Mouse (Mus musculus): Measurements from ENCODE around the gene Trpm1. TPM values are rescaled to one million over a fixed set of nuclear protein-coding genes. Genes with fewer than 3 reads are reported as not detected.

Trpm1 gene
- polyA plus RNA-seq, 1 experiment = 1.7 TPM

- H3K27me3 ChIP-seq (ENCODE audit: control insufficient read depth, insufficient read depth, low read length) = peaks cover 3% of the 10 kb centered on the region; the same call in 1 of the 2 replicates
- TF ChIP-seq CTCF (IDR thresholded peaks at IDR 0.05; ENCODE audit: borderline replicate concordance, control insufficient read depth, extremely low read depth, insufficient read depth, low read length, poor library complexity) = no peak
- TF ChIP-seq POLR2A (IDR thresholded peaks at IDR 0.05; ENCODE audit: control insufficient read depth, extremely low read depth, insufficient read depth, low read length, poor library complexity) = no peak
- 95% methylated on average over 4 of the region's 4 CpGs for WGBS
- no peak for DNase-seq
- H3K36me3 ChIP-seq (ENCODE audit: control insufficient read depth, insufficient read depth, low read length) = no peaks in the 10 kb centered on the region
- no peaks in the 10 kb centered on the region for H3K4me1 ChIP-seq (replicated peaks; ENCODE audit: control insufficient read depth, insufficient read depth, low read length)
- H3K4me3 ChIP-seq (ENCODE audit: control insufficient read depth, insufficient read depth, low read length) = no peak overlapping the region
- no peak overlapping the region for H3K27ac ChIP-seq (ENCODE audit: control insufficient read depth, insufficient read depth, low read length)
These were observed 113.0 kb downstream of the Trpm1 start for GRCm38 (mm10) chr7:64266587-64266986.

GRCm38 (mm10) chr7:64271926-64272325, 118.3 kb downstream of the Trpm1 start:
- Histone ChIP-seq H3K4me3 (ENCODE audit: control insufficient read depth, insufficient read depth, low read length) (no peak overlapping the region), H3K4me1 (replicated peaks; ENCODE audit: control insufficient read depth, insufficient read depth, low read length) (no peaks in the 10 kb centered on the region), H3K27me3 (ENCODE audit: control insufficient read depth, insufficient read depth, low read length) (peaks cover 3% of the 10 kb centered on the region; the same call in 1 of the 2 replicates), H3K27ac (ENCODE audit: control insufficient read depth, insufficient read depth, low read length) (no peak overlapping the region), H3K36me3 (ENCODE audit: control insufficient read depth, insufficient read depth, low read length) (no peaks in the 10 kb centered on the region)
- TF ChIP-seq CTCF (IDR thresholded peaks at IDR 0.05; ENCODE audit: borderline replicate concordance, control insufficient read depth, extremely low read depth, insufficient read depth, low read length, poor library complexity) (no peak), POLR2A (IDR thresholded peaks at IDR 0.05; ENCODE audit: control insufficient read depth, extremely low read depth, insufficient read depth, low read length, poor library complexity) (no peak)
- 69% methylated on average over 4 of the region's 4 CpGs for whole genome bisulfite sequencing
- DNase-seq = no peak

- H3K4me1 ChIP-seq (replicated peaks; ENCODE audit: control insufficient read depth, insufficient read depth, low read length) = no peaks in the 10 kb centered on the region
- no peak for DNase-seq
- H3K27me3 ChIP-seq (ENCODE audit: control insufficient read depth, insufficient read depth, low read length) = no peaks in the 10 kb centered on the region
- H3K27ac ChIP-seq (ENCODE audit: control insufficient read depth, insufficient read depth, low read length) = no peak overlapping the region
- 92% methylated on average over 4 of the region's 4 CpGs for WGBS
- H3K4me3 ChIP-seq (ENCODE audit: control insufficient read depth, insufficient read depth, low read length) = no peak overlapping the region
- H3K36me3 ChIP-seq (ENCODE audit: control insufficient read depth, insufficient read depth, low read length) = no peaks in the 10 kb centered on the region
- TF ChIP-seq CTCF (IDR thresholded peaks at IDR 0.05; ENCODE audit: borderline replicate concordance, control insufficient read depth, extremely low read depth, insufficient read depth, low read length, poor library complexity) = no peak
- no peak for TF ChIP-seq POLR2A (IDR thresholded peaks at IDR 0.05; ENCODE audit: control insufficient read depth, extremely low read depth, insufficient read depth, low read length, poor library complexity)
These were observed 121.9 kb downstream of the Trpm1 start for GRCm38 (mm10) chr7:64275518-64275917.

- no peaks in the 10 kb centered on the region for H3K36me3 ChIP-seq (ENCODE audit: control insufficient read depth, insufficient read depth, low read length)
- H3K4me1 ChIP-seq (replicated peaks; ENCODE audit: control insufficient read depth, insufficient read depth, low read length) = no peaks in the 10 kb centered on the region
- no peak for DNase-seq
- H3K4me3 ChIP-seq (ENCODE audit: control insufficient read depth, insufficient read depth, low read length) = no peak overlapping the region
- no peaks in the 10 kb centered on the region for H3K27me3 ChIP-seq (ENCODE audit: control insufficient read depth, insufficient read depth, low read length)
- 59% methylated on average over 6 of the region's 6 CpGs for WGBS
- no peak for TF ChIP-seq POLR2A (IDR thresholded peaks at IDR 0.05; ENCODE audit: control insufficient read depth, extremely low read depth, insufficient read depth, low read length, poor library complexity)
- TF ChIP-seq CTCF (IDR thresholded peaks at IDR 0.05; ENCODE audit: borderline replicate concordance, control insufficient read depth, extremely low read depth, insufficient read depth, low read length, poor library complexity) = no peak
- H3K27ac ChIP-seq (ENCODE audit: control insufficient read depth, insufficient read depth, low read length) = no peak overlapping the region
These were observed 123.3 kb downstream of the Trpm1 start for GRCm38 (mm10) chr7:64276921-64277320.

GRCm38 (mm10) chr7:64278526-64278925, 124.9 kb downstream of the Trpm1 start:
- Histone ChIP-seq H3K27ac (ENCODE audit: control insufficient read depth, insufficient read depth, low read length) (no peak overlapping the region), H3K4me1 (replicated peaks; ENCODE audit: control insufficient read depth, insufficient read depth, low read length) (no peaks in the 10 kb centered on the region), H3K36me3 (ENCODE audit: control insufficient read depth, insufficient read depth, low read length) (no peaks in the 10 kb centered on the region), H3K4me3 (ENCODE audit: control insufficient read depth, insufficient read depth, low read length) (no peak overlapping the region), H3K27me3 (ENCODE audit: control insufficient read depth, insufficient read depth, low read length) (no peaks in the 10 kb centered on the region)
- 98% methylated on average over 1 of the region's 1 CpGs for WGBS
- TF ChIP-seq CTCF (IDR thresholded peaks at IDR 0.05; ENCODE audit: borderline replicate concordance, control insufficient read depth, extremely low read depth, insufficient read depth, low read length, poor library complexity) = no peak
- no peak for DNase-seq

- no peaks in the 10 kb centered on the region for H3K36me3 ChIP-seq (ENCODE audit: control insufficient read depth, insufficient read depth, low read length)
These were observed 125.9 kb downstream of the Trpm1 start for GRCm38 (mm10) chr7:64279548-64279947.

GRCm38 (mm10) chr7:64286566-64286965, 132.9 kb downstream of the Trpm1 start:
- no peak overlapping the region for H3K4me3 ChIP-seq (ENCODE audit: control insufficient read depth, insufficient read depth, low read length)
- DNase-seq = no peak
- no peaks in the 10 kb centered on the region for H3K36me3 ChIP-seq (ENCODE audit: control insufficient read depth, insufficient read depth, low read length)
- no peak overlapping the region for H3K27ac ChIP-seq (ENCODE audit: control insufficient read depth, insufficient read depth, low read length)
- no peaks in the 10 kb centered on the region for H3K27me3 ChIP-seq (ENCODE audit: control insufficient read depth, insufficient read depth, low read length)
- no peak for TF ChIP-seq CTCF (IDR thresholded peaks at IDR 0.05; ENCODE audit: borderline replicate concordance, control insufficient read depth, extremely low read depth, insufficient read depth, low read length, poor library complexity)
- no peak for TF ChIP-seq POLR2A (IDR thresholded peaks at IDR 0.05; ENCODE audit: control insufficient read depth, extremely low read depth, insufficient read depth, low read length, poor library complexity)
- H3K4me1 ChIP-seq (replicated peaks; ENCODE audit: control insufficient read depth, insufficient read depth, low read length) = peaks cover 5% of the 10 kb centered on the region

More at GRCm38 (mm10) chr7:64279548-64279947, 125.9 kb downstream of the Trpm1 start:
- H3K27me3 ChIP-seq (ENCODE audit: control insufficient read depth, insufficient read depth, low read length) = no peaks in the 10 kb centered on the region
- TF ChIP-seq POLR2A (IDR thresholded peaks at IDR 0.05; ENCODE audit: control insufficient read depth, extremely low read depth, insufficient read depth, low read length, poor library complexity) (no peak), CTCF (IDR thresholded peaks at IDR 0.05; ENCODE audit: borderline replicate concordance, control insufficient read depth, extremely low read depth, insufficient read depth, low read length, poor library complexity) (no peak)
- 21% methylated on average over 3 of the region's 3 CpGs for WGBS
- no peak for DNase-seq
- no peak overlapping the region for H3K4me3 ChIP-seq (ENCODE audit: control insufficient read depth, insufficient read depth, low read length)
- no peak overlapping the region for H3K27ac ChIP-seq (ENCODE audit: control insufficient read depth, insufficient read depth, low read length)
- H3K4me1 ChIP-seq (replicated peaks; ENCODE audit: control insufficient read depth, insufficient read depth, low read length) = no peaks in the 10 kb centered on the region

All from thymus, adult 2 months (tissue).